Mouse (Mus musculus): ENCODE results near the gene F9.
A peak's percentile ranks its signal among the peaks of the same experiment; 100 is the strongest.
"Not testable (repeated sequence)": the region's sequence is repeated elsewhere in the genome, so short reads cannot be mapped to it uniquely, and the experiment has no call there.

Gene F9

DNA sequence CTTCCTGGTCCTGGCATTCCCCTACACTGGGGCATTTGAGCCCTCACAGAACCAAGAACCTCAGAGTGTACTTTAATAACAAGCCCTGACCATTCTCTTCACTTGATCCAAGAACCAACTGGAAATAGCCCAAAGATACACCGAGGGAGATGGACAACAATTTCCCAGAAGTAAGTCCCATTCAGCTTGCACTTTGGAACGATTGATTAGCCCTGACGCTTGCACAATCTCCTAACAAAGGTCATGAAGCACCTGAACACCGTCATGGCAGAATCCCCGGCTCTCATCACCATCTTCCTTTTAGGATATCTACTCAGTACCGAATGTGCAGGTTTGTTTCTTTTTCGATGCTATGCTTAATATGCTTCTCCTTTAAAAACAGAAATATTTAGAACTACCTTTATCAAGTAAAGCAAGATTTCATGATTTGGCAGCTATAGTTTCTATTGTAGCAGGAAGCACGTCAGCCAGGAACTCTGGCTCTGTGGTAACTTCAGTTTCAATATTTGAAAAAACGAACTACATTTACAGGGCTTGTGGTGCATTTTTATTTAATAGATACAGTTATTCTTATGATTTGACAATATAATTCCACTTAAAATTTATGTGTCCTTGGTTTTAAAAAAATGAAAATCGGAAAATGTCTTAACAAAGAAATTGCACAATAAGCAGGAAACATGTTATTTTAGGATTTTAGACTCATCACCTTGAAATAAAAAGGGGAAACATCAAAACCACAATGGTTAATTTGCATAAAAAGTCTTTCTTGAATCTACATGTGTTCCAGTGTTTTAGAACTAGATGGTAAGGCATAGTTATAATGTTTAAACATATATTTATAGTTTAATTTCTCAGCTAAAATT is at the start of gene F9:
F9 (plus strand) TSS at position 244 of the 863 bp plus-strand sequence.
- DNase-seq: no peak

DNA sequence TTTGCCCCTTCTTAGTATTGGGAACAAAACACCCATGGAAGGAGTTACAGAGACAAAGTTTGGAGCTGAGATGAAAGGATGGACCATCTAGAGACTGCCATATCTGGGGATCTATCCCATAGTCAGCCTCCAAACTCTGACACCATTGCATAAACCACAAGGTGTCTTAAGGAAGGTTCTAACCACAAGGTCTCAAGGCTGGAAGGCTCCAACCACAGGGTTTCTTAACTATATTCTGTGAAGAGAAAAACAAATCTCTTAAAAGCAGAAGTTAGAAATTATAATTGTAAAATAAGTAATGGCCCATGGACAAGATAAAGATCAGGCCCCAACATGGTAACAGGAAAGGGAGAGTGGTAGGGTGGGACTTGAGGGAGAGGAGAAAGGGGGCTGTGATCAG is 29.5 kb upstream of the F9 start:
- not testable (repeated sequence) for DNase-seq

DNA sequence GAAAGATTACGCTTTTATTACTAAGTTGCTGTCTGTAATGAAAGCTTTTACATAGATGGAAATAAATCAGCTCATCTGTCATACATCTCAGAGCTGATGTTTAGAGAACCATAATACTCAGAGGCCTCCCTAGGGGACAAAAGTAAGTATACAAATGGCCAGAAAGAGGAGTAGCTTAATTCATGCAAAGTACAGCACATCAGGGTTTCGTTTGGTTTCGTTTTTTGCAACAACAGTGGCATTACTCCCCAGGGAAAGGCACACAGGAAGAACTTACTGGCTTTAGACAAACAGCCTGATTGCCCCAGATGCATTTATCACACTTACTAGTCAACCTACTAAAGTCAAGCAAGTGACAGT is 800 bp downstream of the F9 start:
- no peak for DNase-seq

DNA sequence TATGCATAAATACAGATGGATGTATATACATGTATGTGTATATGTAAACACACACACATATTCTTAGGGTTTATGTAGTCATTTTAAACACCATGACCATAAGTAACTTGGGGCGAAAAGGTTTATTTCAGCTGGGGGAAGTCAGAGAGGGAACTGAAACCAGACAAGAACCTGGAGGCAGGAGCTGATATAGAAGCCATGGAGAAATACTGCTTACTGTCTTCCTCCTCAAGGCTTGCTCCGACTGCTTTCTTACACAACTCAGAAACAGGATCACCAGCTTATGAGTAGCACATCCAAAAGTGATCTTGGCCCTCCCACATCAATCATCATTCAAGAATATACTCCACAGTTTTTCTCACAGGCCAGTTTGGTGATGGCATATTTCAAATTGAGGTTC is 2.2 kb downstream of the F9 start:
- DNase-seq: no peak

DNA sequence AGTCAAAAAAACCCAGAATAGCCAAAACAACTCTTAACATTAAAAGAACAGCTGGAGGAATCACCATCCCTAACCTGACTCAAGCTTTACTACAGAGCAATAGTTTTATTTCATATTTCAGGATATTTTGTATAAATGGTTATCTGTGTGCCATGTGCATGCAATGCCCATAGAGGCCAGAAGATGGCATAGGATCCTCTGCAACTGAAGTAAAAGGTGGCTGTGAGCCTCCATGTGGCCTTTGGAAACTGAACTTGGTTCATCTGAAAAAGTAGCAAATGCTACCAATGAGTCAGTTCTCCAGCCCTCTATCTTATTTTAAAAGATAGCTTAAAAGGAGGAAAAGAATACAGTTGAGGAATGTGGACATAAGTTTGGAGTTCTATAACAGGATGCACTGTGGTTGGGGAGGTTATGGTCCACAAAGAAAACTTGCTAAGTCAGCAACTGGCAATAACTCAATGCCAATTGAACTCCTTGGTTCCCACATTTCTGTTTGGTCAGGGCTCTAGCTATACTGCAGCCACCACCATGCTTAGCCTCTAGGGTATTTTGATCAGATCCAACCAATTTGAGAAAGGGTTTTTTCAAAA is 13.9 kb downstream of the F9 start:
- peak; percentile 36 to 49 for DNase-seq

DNA sequence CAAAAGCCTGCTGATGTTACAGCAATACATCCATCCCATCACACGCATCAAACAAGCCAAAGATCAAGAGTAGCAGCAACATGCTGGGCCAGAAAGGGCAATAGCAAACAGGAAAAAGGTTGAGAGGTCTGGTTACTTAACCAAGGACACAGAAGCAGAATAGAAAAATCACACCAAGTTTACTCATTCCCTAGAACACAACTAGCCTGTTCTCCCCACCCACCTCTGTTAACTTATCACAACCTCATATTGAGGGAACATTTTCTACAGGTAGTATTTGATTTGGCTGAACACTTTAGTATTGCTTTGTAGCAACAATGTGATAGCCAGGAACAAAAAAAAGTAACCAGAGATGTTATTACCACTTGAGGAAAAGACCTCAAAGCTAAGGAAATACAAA is 15.3 kb downstream of the F9 start:
- DNase-seq: no peak

DNA sequence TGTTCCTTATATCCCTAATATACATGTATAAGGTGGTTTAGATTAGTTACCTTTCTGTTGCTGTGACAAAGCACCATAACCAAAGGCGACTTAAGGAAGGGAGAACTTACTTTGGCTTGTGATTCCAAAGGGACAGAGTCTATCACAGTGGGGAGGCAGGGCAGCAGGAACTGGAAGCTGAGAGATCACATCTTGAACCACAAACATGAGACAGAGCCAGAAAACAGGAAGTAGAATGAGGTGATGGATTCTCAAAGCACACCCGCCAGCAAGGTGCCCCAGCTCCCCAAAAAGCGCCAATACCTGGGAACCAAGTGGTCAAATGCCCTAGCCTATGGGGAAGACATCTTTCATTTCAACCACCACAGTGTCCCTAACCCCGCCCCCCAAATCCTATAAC is 21.7 kb downstream of the F9 start:
- no peak for DNase-seq

DNA sequence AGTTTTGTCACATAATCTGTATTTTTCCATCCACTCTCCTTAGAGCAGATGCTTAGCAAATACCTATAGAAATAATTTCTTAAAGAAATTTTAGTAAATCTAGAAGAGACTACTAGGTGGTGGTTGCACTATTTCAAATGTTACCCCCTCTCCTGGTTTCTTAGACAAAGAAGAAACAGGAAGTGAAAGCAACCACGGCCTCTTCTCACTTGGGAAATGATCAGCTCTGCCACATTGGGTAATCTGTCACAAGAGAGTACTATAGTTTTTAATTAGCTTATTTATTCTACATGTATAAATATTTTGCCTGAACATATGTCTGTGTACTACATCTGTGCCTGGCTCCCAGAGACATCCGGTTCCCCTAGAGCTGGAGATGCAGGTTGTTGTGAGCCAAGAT is 22.3 kb downstream of the F9 start:
- DNase-seq: no peak

DNA sequence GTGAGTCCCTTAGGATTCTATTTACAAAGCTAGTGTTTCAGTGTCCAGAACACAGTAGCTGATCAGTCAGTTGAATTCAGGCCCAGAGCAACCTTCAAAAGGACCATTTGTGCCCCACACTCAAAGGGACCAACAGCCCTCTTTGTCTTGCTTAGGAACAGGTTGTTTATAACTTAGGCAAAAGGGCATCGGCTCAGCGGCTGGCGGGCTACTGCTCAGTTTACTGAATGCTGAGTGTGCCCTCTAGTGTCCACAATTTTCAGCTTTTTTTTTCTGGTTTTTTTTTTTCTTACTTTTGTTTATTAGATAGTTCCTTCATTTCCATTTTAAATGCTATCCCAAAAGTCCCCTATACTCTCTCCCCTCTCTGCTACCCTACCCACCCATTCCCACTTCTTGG is 27.4 kb downstream of the F9 start:
- DNase-seq: peak; percentile 32 to 36

DNA sequence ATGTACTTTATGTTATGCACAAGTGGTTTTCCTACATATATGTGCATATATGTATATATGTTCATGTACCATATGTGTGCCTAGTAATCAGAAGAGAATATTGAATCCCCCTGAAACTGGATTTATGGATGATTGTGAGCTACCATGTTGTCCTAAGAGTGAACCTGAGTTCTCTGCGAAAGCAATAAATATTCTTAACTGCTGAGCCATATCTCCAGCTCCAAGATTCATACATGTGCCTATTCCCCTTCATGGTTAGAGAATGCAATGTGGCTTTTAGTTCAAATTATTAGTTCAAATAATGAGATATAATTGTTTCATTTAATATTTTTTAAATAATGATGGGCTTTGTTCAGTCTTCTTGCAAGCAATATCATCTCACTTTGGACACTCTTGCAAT is 55.5 kb downstream of the F9 start:
- DNase-seq: no peak

DNA sequence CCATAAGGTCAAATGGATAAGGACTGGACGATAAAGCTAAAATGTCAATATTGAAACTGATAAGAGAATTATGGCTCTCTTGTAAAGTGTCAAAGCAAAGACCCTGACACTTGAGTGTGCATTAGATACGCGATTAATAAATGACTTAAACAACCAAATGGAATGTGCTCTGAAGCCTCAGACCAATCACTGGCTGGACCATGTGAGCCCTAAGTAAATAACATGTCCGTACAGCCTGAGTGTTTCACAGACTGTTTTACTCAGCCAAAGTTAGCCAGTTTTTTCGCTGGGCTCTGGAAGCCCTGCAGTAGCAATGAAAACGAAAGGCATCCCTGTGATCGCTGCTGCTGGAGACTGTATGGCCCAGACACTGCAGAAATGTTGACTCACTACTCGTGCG is 55.9 kb downstream of the F9 start:
- DNase-seq: no peak

DNA sequence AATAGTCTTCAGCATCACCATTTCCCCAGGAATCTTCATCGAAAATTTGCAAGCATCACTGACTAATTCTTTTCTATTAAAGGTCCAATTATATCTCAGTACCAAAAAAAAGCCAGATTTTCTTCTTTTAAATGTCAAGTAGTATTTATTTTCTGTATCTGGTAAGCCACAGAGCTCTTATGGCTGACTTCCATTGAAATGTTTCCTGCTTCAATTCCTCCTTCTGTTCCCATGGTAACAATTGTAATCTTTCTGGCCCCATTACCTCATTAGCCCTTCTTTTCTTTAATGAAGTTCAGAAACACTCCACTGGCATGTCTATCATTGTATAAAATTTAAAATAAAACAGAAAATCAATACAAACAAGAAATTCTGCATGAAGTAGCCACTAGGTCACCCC is 76.1 kb downstream of the F9 start:
- no peak for DNase-seq

All from kidney, postnatal 25 days (tissue).